Mouse (Mus musculus) erythroid progenitor cell, adult 5-6 weeks (primary cell): Measurements from ENCODE around the gene Gpr108. TPM values are rescaled to one million over a fixed set of nuclear protein-coding genes. Genes with fewer than 3 reads are reported as not detected.
A peak's percentile ranks its signal among the peaks of the same experiment; 100 is the strongest.
"Not testable (repeated sequence)": the region's sequence is repeated elsewhere in the genome, so short reads cannot be mapped to it uniquely, and the experiment has no call there.

ENCODE experiments used
- ATAC-seq: replicated peaks from 2 replicates; pipeline ENCODE4 v1.8.0; 2016; ENCODE audit warnings: moderate number of reproducible peaks, mild to moderate bottlenecking, moderate TSS enrichment, inconsistent platforms; ENCODE audit not compliant: poor library complexity, low FRiP score, severe bottlenecking
- total RNA-seq, 2 experiments: library from RNA; stranded (forward) in 1 of 2; stranded (reverse) in 1 of 2; fragments of 150-400 nt in 1 of 2; fragments of 186-747, 209-891 nt in 1 of 2; gene quantifications; 2 replicates each; pipeline versions ENCODE4 v1.2.3 to v1.2.4; 2015 to 2017; ENCODE audit warnings: low replicate concordance in 2 of 2

Gpr108 gene
- 4.7 and 10.1 TPM in 2 replicates for total RNA-seq (2015; ENCODE audit: low replicate concordance)
- total RNA-seq (2017; ENCODE audit: low replicate concordance), result 2.8 and 4.4 TPM in 2 replicates

GRCm38 (mm10) chr17:57248201-57248699 is at the start of gene Gpr108:
Gpr108 (minus strand) TSS chr17:57248446.
- ATAC-seq, result peak; percentile 74

- no peak for ATAC-seq
Observed at GRCm38 (mm10) chr17:57297040-57297439, 48.8 kb upstream of the Gpr108 start.

GRCm38 (mm10) chr17:57295935-57296334 is 47.7 kb upstream of the Gpr108 start:
- ATAC-seq, result no peak

GRCm38 (mm10) chr17:57292968-57293367 is 44.7 kb upstream of the Gpr108 start:
- no peak for ATAC-seq

- ATAC-seq, result no peak
Observed at GRCm38 (mm10) chr17:57292302-57292701, 44.1 kb upstream of the Gpr108 start.

GRCm38 (mm10) chr17:57290671-57291055 is 42.4 kb upstream of the Gpr108 start:
- no peak for ATAC-seq

- ATAC-seq, result no peak
Observed at GRCm38 (mm10) chr17:57290001-57290670, 41.9 kb upstream of the Gpr108 start.

GRCm38 (mm10) chr17:57289252-57289651 is 41.0 kb upstream of the Gpr108 start:
- no peak for ATAC-seq

- no peak for ATAC-seq
Observed at GRCm38 (mm10) chr17:57286718-57287355, 38.6 kb upstream of the Gpr108 start.

- ATAC-seq, result no peak
Observed at GRCm38 (mm10) chr17:57285077-57285476, 36.8 kb upstream of the Gpr108 start.

- ATAC-seq, result no peak
Observed at GRCm38 (mm10) chr17:57283906-57284305, 35.7 kb upstream of the Gpr108 start.

GRCm38 (mm10) chr17:57280411-57280810 is 32.2 kb upstream of the Gpr108 start:
- no peak for ATAC-seq

GRCm38 (mm10) chr17:57279591-57280224 is 31.5 kb upstream of the Gpr108 start:
- no peak for ATAC-seq

- no peak for ATAC-seq
Observed at GRCm38 (mm10) chr17:57278943-57279590, 30.8 kb upstream of the Gpr108 start, which contains the start of gene Vav1. Vav1 (plus strand) TSS chr17:57279100.

GRCm38 (mm10) chr17:57278537-57278936 is 30.3 kb upstream of the Gpr108 start:
- ATAC-seq, result no peak

GRCm38 (mm10) chr17:57277598-57278261 is 29.5 kb upstream of the Gpr108 start:
- ATAC-seq, result not testable (repeated sequence)

- peak; percentile 74 for ATAC-seq
Observed at GRCm38 (mm10) chr17:57276634-57277121, 28.4 kb upstream of the Gpr108 start.

GRCm38 (mm10) chr17:57275997-57276351 is 27.7 kb upstream of the Gpr108 start:
- ATAC-seq, result no peak

- ATAC-seq, result no peak; the same call in 1 of the 2 replicates
Observed at GRCm38 (mm10) chr17:57275111-57275996, 27.1 kb upstream of the Gpr108 start.
